Mouse (Mus musculus) liver, embryonic 14.5 days (tissue): ENCODE data around the gene Inpp4b.

Source experiments
- CTCF ChIP-seq: IDR thresholded peaks from 2 replicates; pipeline ENCODE4 v1.5.1; 2016; ENCODE audit warnings: antibody characterized with exemption, low read depth, control low read depth
- EP300 ChIP-seq: IDR thresholded peaks from 2 replicates; pipeline ENCODE4 v1.6.1; 2016; ENCODE audit warnings: antibody characterized with exemption, low read depth

DNA sequence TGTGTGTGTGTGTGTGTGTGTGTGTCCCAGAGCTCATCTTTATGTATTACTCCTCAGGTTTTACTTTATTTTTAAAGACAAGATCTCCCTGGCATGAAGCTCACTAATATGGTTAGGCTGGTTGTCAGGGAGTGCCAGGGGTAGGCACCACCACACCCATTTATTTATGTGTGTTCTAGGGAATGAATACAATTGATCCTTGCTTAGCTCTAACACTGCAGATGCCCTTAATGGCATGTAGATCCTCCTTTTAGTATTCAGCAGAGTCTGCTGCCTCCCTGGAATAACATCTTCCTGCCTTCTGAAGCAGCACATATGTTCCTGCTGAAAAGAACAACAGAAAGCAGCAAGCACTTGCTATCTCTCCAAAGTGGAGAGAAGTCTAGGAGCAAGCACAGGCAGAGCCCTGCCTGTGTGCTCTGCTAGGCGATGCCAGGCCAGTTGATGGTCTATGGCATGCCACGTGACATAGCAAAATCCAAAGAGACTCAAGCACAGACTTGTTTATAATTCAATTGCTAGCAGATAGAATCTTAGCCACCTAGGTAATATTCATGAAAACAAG lies 415.3 kb downstream of the Inpp4b start:
- TF ChIP-seq CTCF (no peak), EP300 (no peak)
